Mouse (Mus musculus): ENCODE data around the gene Abtb1. TPM values are rescaled to one million over a fixed set of nuclear protein-coding genes. Genes with fewer than 3 reads are reported as not detected.

Gene Abtb1
- polyA plus RNA-seq, 1 experiment from 2014 or later = 40.7 TPM

DNA sequence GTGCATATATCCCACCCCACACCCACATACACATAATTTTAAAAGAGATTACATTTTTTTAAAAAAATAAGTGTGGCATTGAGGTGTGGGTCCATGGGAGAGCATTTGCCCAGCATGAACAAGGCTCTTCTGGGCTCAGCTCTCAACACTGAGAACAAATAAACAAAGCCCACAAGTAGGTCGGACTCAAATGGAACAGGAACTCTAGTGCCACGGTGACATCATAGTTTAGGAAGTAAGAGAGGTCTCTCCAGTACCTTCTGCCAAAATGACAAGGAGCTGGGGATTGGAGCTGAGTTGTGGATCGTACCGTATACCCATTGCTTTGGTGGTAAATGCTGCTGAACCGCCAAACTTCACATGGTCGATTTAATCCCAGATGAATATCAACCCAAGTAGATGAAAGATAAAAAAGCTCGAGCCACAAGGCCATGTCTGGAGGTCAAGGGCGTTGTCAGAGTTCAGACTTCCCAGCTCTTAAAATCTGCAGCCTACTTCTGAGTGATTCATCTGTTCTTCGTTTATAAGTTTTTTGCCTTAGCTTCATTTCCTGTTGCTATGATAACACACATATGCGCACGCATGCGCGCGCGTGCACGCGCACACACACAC, 36.7 kb downstream of the Abtb1 start:
- no peaks in the 10 kb centered on the region for H3K36me3 ChIP-seq (ENCODE audit: control insufficient read depth, insufficient read depth, low read length)
- no peaks in the 10 kb centered on the region for H3K4me1 ChIP-seq (ENCODE audit: control insufficient read depth, insufficient read depth, low read length)
- ATAC-seq (ENCODE audit: low read depth) = no peak
- no peak overlapping the region for H3K4me2 ChIP-seq (ENCODE audit: low read depth, low read length)
- no peaks in the 10 kb centered on the region for H3K27me3 ChIP-seq (ENCODE audit: control insufficient read depth, insufficient read depth, low read length)
- H3K4me3 ChIP-seq (ENCODE audit: low read depth, low read length) = no peak overlapping the region
- H3K9me3 ChIP-seq (ENCODE audit: control insufficient read depth, low read length) = no peaks in the 10 kb centered on the region
- H3K9ac ChIP-seq (replicated peaks; ENCODE audit: low read depth, low read length) = no peak overlapping the region
- 92% methylated on average over 17 of the region's 17 CpGs for WGBS
- no peak overlapping the region for H3K27ac ChIP-seq (ENCODE audit: low read depth, low read length)

DNA sequence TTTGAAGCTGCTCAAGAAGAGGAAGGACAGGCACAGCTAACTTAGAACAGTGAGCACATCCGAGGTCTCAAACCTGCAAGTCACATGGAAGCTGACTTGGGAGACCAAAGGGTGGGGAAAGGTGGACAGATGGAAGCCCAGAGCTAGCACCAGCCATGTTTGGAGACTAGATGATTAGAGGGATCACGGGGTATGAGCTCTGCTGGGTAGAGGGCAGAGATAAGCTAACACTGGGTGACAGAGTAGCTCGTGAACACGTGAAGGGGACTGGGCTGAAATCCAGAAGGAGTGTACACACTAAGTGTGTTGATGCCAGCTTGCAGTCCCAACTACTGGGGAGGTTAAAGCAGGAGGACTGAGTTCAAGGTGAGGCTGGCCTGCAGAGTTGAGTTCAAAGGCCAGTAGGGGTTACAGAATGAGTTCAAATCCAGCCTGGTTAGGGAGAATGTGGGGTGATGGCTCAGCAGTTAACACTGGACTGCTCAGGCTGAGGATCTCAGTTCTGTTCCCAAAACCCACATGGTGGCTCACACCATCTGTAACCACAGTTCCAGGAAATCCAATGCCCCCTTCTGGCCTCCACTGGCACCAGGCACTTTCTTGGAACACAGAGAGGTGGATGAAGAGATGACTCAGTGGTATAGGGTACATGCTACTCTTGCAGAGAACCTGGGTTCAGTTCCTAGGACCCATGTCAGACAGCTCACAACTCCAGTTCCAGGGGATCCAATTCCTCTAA, 37.7 kb downstream of the Abtb1 start:
- 85% methylated on average over 4 of the region's 4 CpGs for WGBS
- Histone ChIP-seq H3K9me3 (ENCODE audit: control insufficient read depth, low read length) (no peaks in the 10 kb centered on the region), H3K4me2 (ENCODE audit: low read depth, low read length) (no peak overlapping the region), H3K9ac (replicated peaks; ENCODE audit: low read depth, low read length) (no peak overlapping the region), H3K36me3 (ENCODE audit: control insufficient read depth, insufficient read depth, low read length) (no peaks in the 10 kb centered on the region), H3K27me3 (ENCODE audit: control insufficient read depth, insufficient read depth, low read length) (no peaks in the 10 kb centered on the region), H3K4me3 (ENCODE audit: low read depth, low read length) (no peak overlapping the region), H3K27ac (ENCODE audit: low read depth, low read length) (no peak overlapping the region), H3K4me1 (ENCODE audit: control insufficient read depth, insufficient read depth, low read length) (no peaks in the 10 kb centered on the region)
- no peak for ATAC-seq (ENCODE audit: low read depth)

DNA sequence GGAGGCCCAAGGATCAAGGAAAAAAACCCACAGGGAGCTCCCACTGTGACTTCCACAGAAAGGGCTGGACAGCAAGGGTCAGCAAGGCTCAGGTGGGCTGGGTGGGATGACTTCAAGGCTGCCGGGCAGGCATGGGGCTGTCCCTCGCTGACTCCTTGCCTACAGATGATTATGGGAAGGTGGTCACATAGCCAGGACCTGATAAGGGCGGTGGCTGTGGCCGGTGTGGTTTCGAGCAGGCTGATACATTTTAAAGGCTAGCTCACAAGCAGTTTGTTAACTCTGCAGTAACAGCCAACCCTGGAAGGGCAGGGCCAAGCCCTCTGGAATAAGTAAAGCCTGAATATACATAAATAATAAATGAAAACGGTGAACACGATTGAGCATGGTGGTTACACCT, 38.7 kb downstream of the Abtb1 start:
- H3K4me1 ChIP-seq (ENCODE audit: control insufficient read depth, insufficient read depth, low read length) = no peaks in the 10 kb centered on the region
- H3K36me3 ChIP-seq (ENCODE audit: control insufficient read depth, insufficient read depth, low read length) = no peaks in the 10 kb centered on the region
- no peak for ATAC-seq (ENCODE audit: low read depth)
- H3K9ac ChIP-seq (replicated peaks; ENCODE audit: low read depth, low read length) = no peak overlapping the region
- no peak overlapping the region for H3K27ac ChIP-seq (ENCODE audit: low read depth, low read length)
- H3K9me3 ChIP-seq (ENCODE audit: control insufficient read depth, low read length) = no peaks in the 10 kb centered on the region
- H3K4me2 ChIP-seq (ENCODE audit: low read depth, low read length) = no peak overlapping the region
- WGBS = 89% methylated on average over 7 of the region's 7 CpGs
- no peaks in the 10 kb centered on the region for H3K27me3 ChIP-seq (ENCODE audit: control insufficient read depth, insufficient read depth, low read length)
- H3K4me3 ChIP-seq (ENCODE audit: low read depth, low read length) = no peak overlapping the region

DNA sequence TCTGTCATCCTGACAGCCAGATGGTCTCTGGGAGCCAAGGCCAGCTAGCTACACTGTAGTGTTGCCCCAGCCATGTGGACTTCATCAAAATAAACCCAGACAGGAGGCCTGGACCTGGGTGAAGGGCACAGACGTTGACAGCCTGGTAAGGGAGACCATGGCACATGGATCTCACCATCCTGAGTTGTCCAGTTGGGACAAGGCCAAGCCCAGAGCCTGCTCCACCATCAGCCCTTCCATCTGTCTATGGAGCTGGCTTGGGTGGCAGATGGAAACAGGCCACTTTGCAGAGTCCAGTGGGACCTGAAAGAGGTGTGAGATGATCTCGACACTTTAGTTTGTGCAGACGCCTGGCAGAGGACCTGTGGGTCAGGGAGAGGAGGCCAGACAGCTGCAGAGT, 41.0 kb downstream of the Abtb1 start:
- no peak overlapping the region for H3K27ac ChIP-seq (ENCODE audit: low read depth, low read length)
- H3K4me3 ChIP-seq (ENCODE audit: low read depth, low read length) = no peak overlapping the region
- no peaks in the 10 kb centered on the region for H3K9me3 ChIP-seq (ENCODE audit: control insufficient read depth, low read length)
- no peaks in the 10 kb centered on the region for H3K27me3 ChIP-seq (ENCODE audit: control insufficient read depth, insufficient read depth, low read length)
- 72% methylated on average over 3 of the region's 3 CpGs for WGBS
- ATAC-seq (ENCODE audit: low read depth) = no peak
- H3K9ac ChIP-seq (replicated peaks; ENCODE audit: low read depth, low read length) = no peak overlapping the region
- H3K4me1 ChIP-seq (ENCODE audit: control insufficient read depth, insufficient read depth, low read length) = no peaks in the 10 kb centered on the region
- H3K4me2 ChIP-seq (ENCODE audit: low read depth, low read length) = no peak overlapping the region
- no peaks in the 10 kb centered on the region for H3K36me3 ChIP-seq (ENCODE audit: control insufficient read depth, insufficient read depth, low read length)

DNA sequence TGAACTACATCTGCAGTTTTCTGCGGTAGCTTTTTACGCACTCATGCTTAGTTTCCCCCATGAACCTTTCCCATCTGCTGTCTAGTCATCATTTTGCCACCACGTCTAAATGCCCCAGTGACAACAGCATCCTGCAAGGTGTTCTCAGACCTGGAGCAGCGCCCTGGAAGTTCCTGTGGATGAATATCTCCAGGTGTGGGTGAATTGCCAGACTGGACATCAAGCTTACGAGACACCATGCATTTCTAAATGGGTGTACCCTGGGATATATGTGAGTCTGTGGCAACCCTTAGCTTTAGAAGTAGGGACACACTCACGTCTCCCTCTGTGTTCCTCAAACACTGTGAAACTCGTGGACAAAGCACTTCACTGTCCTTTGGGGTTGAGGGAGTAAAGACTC, 41.6 kb downstream of the Abtb1 start:
- no peak overlapping the region for H3K9ac ChIP-seq (replicated peaks; ENCODE audit: low read depth, low read length)
- H3K4me2 ChIP-seq (ENCODE audit: low read depth, low read length) = no peak overlapping the region
- H3K4me1 ChIP-seq (ENCODE audit: control insufficient read depth, insufficient read depth, low read length) = no peaks in the 10 kb centered on the region
- H3K9me3 ChIP-seq (ENCODE audit: control insufficient read depth, low read length) = no peaks in the 10 kb centered on the region
- no peaks in the 10 kb centered on the region for H3K36me3 ChIP-seq (ENCODE audit: control insufficient read depth, insufficient read depth, low read length)
- H3K27me3 ChIP-seq (ENCODE audit: control insufficient read depth, insufficient read depth, low read length) = no peaks in the 10 kb centered on the region
- H3K27ac ChIP-seq (ENCODE audit: low read depth, low read length) = no peak overlapping the region
- no peak overlapping the region for H3K4me3 ChIP-seq (ENCODE audit: low read depth, low read length)
- ATAC-seq (ENCODE audit: low read depth) = no peak
- whole genome bisulfite sequencing = 87% methylated on average over 7 of the region's 7 CpGs

DNA sequence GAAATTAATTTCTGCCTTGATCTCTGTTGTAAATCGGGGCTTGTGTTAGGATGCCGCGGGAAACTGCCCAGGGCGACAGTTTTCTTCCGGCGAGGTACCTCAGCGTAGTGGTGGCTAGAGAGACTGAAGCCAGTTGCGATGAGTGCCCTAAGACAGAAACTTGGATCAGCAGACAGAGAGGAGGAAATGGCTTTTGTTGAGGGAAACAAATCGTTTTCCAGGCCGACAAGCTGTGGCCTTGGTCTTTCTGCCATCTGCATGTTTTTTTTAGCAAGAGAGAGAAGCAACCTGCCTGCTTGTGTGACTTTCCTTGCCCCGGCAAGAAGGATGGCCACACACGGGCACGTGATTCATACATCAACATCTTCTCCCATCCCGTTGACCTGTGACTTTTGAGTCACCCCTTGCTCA, 47.2 kb downstream of the Abtb1 start:
- peaks cover 14% of the 10 kb centered on the region for H3K4me1 ChIP-seq (ENCODE audit: control insufficient read depth, insufficient read depth, low read length)
- H3K4me2 ChIP-seq (ENCODE audit: low read depth, low read length) = no peak overlapping the region
- WGBS = 66% methylated on average over 14 of the region's 14 CpGs
- H3K9me3 ChIP-seq (ENCODE audit: control insufficient read depth, low read length) = no peaks in the 10 kb centered on the region
- H3K9ac ChIP-seq (replicated peaks; ENCODE audit: low read depth, low read length) = no peak overlapping the region
- no peak overlapping the region for H3K4me3 ChIP-seq (ENCODE audit: low read depth, low read length)
- no peaks in the 10 kb centered on the region for H3K36me3 ChIP-seq (ENCODE audit: control insufficient read depth, insufficient read depth, low read length)
- ATAC-seq (ENCODE audit: low read depth) = no peak
- H3K27ac ChIP-seq (ENCODE audit: low read depth, low read length) = no peak overlapping the region
- no peaks in the 10 kb centered on the region for H3K27me3 ChIP-seq (ENCODE audit: control insufficient read depth, insufficient read depth, low read length)

DNA sequence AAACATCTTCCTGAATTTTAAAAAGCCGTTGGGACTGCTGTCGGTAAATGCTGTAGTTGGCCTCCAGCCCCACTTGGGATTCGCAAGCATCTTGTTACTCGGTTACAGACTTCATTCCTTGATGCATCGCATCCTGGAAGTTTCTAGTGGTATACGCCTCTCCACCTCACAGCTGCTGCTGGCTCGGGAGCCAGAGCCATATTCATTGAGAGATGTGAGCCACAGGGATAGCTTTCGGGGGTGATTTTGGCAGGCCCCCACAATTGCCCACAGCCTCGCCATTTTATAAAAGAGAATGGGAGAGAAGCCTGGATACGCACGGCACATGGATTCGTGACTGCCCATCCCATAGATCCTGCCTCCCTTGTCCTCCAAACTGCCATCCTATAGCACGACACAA, 47.9 kb downstream of the Abtb1 start:
- WGBS = 69% methylated on average over 13 of the region's 13 CpGs
- Histone ChIP-seq H3K4me1 (ENCODE audit: control insufficient read depth, insufficient read depth, low read length) (peaks cover 14% of the 10 kb centered on the region), H3K9ac (replicated peaks; ENCODE audit: low read depth, low read length) (no peak overlapping the region), H3K9me3 (ENCODE audit: control insufficient read depth, low read length) (no peaks in the 10 kb centered on the region), H3K36me3 (ENCODE audit: control insufficient read depth, insufficient read depth, low read length) (no peaks in the 10 kb centered on the region), H3K27ac (ENCODE audit: low read depth, low read length) (no peak overlapping the region), H3K4me2 (ENCODE audit: low read depth, low read length) (no peak overlapping the region), H3K4me3 (ENCODE audit: low read depth, low read length) (no peak overlapping the region), H3K27me3 (ENCODE audit: control insufficient read depth, insufficient read depth, low read length) (no peaks in the 10 kb centered on the region)
- ATAC-seq (ENCODE audit: low read depth) = no peak

DNA sequence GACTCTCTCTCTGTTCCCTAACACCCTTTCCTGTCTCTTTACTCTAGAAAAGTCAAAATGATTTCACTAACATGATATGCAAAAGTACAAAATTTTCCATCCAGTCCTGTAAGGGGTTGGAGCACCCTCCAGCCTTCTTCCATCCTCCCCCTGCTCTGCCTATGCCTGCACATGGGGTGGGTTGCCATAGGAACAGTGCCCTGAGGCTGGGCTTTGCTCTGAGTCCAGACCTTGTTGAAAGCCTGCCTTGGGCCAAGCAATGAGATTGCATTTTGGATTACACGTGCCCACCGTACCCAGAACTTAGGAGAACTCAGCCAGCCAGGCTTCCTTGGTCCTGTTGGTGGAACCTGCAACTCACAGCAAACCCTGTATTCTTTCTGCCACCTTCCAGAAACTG, 48.5 kb downstream of the Abtb1 start:
- Histone ChIP-seq H3K9ac (replicated peaks; ENCODE audit: low read depth, low read length) (no peak overlapping the region), H3K4me1 (ENCODE audit: control insufficient read depth, insufficient read depth, low read length) (peaks cover 17% of the 10 kb centered on the region), H3K27ac (ENCODE audit: low read depth, low read length) (no peak overlapping the region), H3K4me2 (ENCODE audit: low read depth, low read length) (no peak overlapping the region), H3K36me3 (ENCODE audit: control insufficient read depth, insufficient read depth, low read length) (no peaks in the 10 kb centered on the region), H3K27me3 (ENCODE audit: control insufficient read depth, insufficient read depth, low read length) (no peaks in the 10 kb centered on the region), H3K9me3 (ENCODE audit: control insufficient read depth, low read length) (no peaks in the 10 kb centered on the region), H3K4me3 (ENCODE audit: low read depth, low read length) (no peak overlapping the region)
- WGBS = 31% methylated on average over 2 of the region's 2 CpGs
- 0 out of 2 replicates have a peak, but pooled peaks have one; percentile 62 for ATAC-seq (ENCODE audit: low read depth)

DNA sequence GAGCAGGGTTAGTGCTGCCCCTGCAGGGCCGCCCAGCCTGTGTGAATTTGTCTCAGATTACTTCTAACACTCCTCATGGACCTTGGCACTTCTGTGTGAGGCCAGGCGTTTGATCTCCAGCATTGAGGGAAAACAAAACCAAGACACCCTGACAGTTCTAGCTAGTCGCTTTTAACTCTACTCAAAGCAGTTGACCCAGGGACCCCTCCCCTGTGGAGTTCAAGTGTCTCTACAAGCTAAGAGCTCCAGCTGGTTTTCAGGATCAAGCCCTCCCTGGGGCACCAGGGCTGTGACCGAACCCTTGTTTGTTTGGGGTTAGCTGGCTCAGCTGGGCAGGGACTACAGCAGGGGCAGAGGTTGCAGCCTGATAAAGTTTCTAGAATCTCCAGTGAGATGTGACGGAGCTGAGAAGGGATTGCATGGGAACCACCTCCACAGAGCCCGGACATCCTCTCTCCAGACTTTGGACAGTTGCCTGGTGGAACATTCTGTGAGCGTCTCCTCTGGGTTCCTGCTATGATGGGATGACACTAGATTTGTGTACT, 49.6 kb downstream of the Abtb1 start:
- ATAC-seq (ENCODE audit: low read depth) = no peak
- H3K36me3 ChIP-seq (ENCODE audit: control insufficient read depth, insufficient read depth, low read length) = no peaks in the 10 kb centered on the region
- peaks cover 27% of the 10 kb centered on the region for H3K4me1 ChIP-seq (ENCODE audit: control insufficient read depth, insufficient read depth, low read length)
- no peak overlapping the region for H3K9ac ChIP-seq (replicated peaks; ENCODE audit: low read depth, low read length)
- no peaks in the 10 kb centered on the region for H3K9me3 ChIP-seq (ENCODE audit: control insufficient read depth, low read length)
- no peak overlapping the region for H3K4me3 ChIP-seq (ENCODE audit: low read depth, low read length)
- 49% methylated on average over 7 of the region's 7 CpGs for WGBS
- no peak overlapping the region for H3K27ac ChIP-seq (ENCODE audit: low read depth, low read length)
- no peaks in the 10 kb centered on the region for H3K27me3 ChIP-seq (ENCODE audit: control insufficient read depth, insufficient read depth, low read length)
- H3K4me2 ChIP-seq (ENCODE audit: low read depth, low read length) = no peak overlapping the region

Data from neural tube, embryonic 14.5 days (tissue).